Mouse (Mus musculus) colon, adult 2 months (tissue): Measurements from ENCODE around the gene Ralbp1. TPM values are rescaled to one million over a fixed set of nuclear protein-coding genes. Genes with fewer than 3 reads are reported as not detected.

Source experiments
- polyA plus RNA-seq: library from polyadenylated mRNA; depleted of rRNA; stranded (reverse); fragments of >200 nt; gene quantifications from 2 replicates; pipeline ENCODE4 v1.2.3, GENCODE M21; 2012; rRNA removed

Ralbp1 gene
- 45.2 and 46.0 TPM in 2 replicates for polyA plus RNA-seq

GRCm38 (mm10) chr17:65885697-65886529 is at the start of gene Ralbp1:
TSS of gene Ralbp1 (minus strand) at chr17:65885798.

Other genes with a start within 250 kb of the Ralbp1 start
- gene Txndc2, start 243.6 kb downstream of the Ralbp1 start, polyA plus RNA-seq, result not detected in 2 replicates
- 10.8 and 12.3 TPM in 2 replicates for gene Rab31, start 113.0 kb downstream of the Ralbp1 start, polyA plus RNA-seq
- 33.0 and 35.4 TPM in 2 replicates for gene Ppp4r1, start 103.2 kb downstream of the Ralbp1 start, polyA plus RNA-seq
- 49.7 and 51.5 TPM in 2 replicates for gene Twsg1, start 65.4 kb upstream of the Ralbp1 start, polyA plus RNA-seq
- 2.4 and 2.7 TPM in 2 replicates for gene Ankrd12, start 191.3 kb upstream of the Ralbp1 start, polyA plus RNA-seq
- gene Ndufv2, start 215.8 kb upstream of the Ralbp1 start, polyA plus RNA-seq, result 54.4 and 56.5 TPM in 2 replicates
- 42.7 and 49.7 TPM in 2 replicates for gene Washc1, start 225.7 kb upstream of the Ralbp1 start, polyA plus RNA-seq
- 3.4 and 4.2 TPM in 2 replicates for gene Ddx11, start 237.7 kb upstream of the Ralbp1 start, polyA plus RNA-seq